Mouse (Mus musculus): Measurements from ENCODE around the gene 6030468B19Rik.

GRCm38 (mm10) chr11:117794035-117794551 is 3.4 kb upstream of the 6030468B19Rik start:
- no peak for TF ChIP-seq POLR2A (IDR thresholded peaks at IDR 0.05; ENCODE audit: borderline replicate concordance, extremely low read depth, insufficient read depth, insufficient read length, poor library complexity, severe bottlenecking)
- TF ChIP-seq CTCF (IDR thresholded peaks at IDR 0.05; ENCODE audit: borderline replicate concordance, extremely low read depth, insufficient read depth, insufficient read length) = no peak

Measured in brain, embryonic 14.5 days (tissue).